Comparison of ENCODE assay signal across 9 mouse cellular contexts in genomic region chr6:28877945-28878666, GRCm38 (mm10). TPM values are rescaled to one million over a fixed set of nuclear protein-coding genes. Genes with fewer than 3 reads are reported as not detected.
DNase-seq lines count a peak whose midpoint lies in the region; ATAC-seq lines count a peak whose summit lies in the region.
"Had no signal": no experiment of that assay in that cellular context is flagged by ENCODE, and none has a peak within 500 bp of the region (broad histone marks: within the 10 kb centered on the region; RNA-seq: fewer than 3 reads in every experiment).

No protein-coding gene starts in this region.

- intact Hi-C loops in left cerebral cortex, postnatal 10 days (cut with DNase I), result no loop called here

- no peaks in the 10 kb centered on the region for H3K27me3 ChIP-seq in hindbrain, embryonic 11.5 days (ENCODE audit: control insufficient read depth, insufficient read depth, low read length)
- no peaks in the 10 kb centered on the region for H3K27me3 ChIP-seq in neural tube, embryonic 15.5 days (replicated peaks)
- H3K27me3 ChIP-seq: limb, embryonic 12.5 days had no signal

- WGBS in hindbrain, embryonic 11.5 days, result 21% methylated on average over 7 of the region's 7 CpGs
- 20% methylated on average over 7 of the region's 7 CpGs for WGBS in neural tube, embryonic 15.5 days

- no peak overlapping the region for H3K27ac ChIP-seq in hindbrain, embryonic 11.5 days (ENCODE audit: low read depth, low read length)
- peak overlapping the region; percentile 23; the same call in 1 of the 2 replicates for H3K27ac ChIP-seq in neural tube, embryonic 15.5 days (replicated peaks)
- H3K27ac ChIP-seq: limb, embryonic 12.5 days had no signal

- DNase-seq in left cerebral cortex, postnatal 10 days (ENCODE audit: extremely low spot score in 1 of 2, low spot score in 2 of 2), result peak; percentile 36 to 52
- DNase-seq in left cerebral cortex, adult 11 months (ENCODE audit: low spot score), result no peak
- DNase-seq in ZHBTc4 (ENCODE audit: low read depth, low spot score), result peak; percentile 67
- DNase-seq in hindbrain, embryonic 11.5 days (ENCODE audit: low spot score), result peak; percentile 64
- no peak for DNase-seq in gastrocnemius, postnatal 10 days
- DNase-seq in kidney, postnatal 4 days, result no peak
- no peak for DNase-seq in adrenal gland, postnatal 14 days

- H3K4me3 ChIP-seq in hindbrain, embryonic 11.5 days (ENCODE audit: low read depth, low read length), result no peak overlapping the region
- no peak overlapping the region for H3K4me3 ChIP-seq in neural tube, embryonic 15.5 days (replicated peaks)
- H3K4me3 ChIP-seq: limb, embryonic 12.5 days had no signal

- peaks cover 12% of the 10 kb centered on the region for H3K4me1 ChIP-seq in hindbrain, embryonic 11.5 days (replicated peaks; ENCODE audit: control insufficient read depth, insufficient read depth, low read length)
- peaks cover 52% of the 10 kb centered on the region for H3K4me1 ChIP-seq in neural tube, embryonic 15.5 days

- H3K4me2 ChIP-seq in hindbrain, embryonic 11.5 days (replicated peaks; ENCODE audit: low read depth, low read length), result no peak overlapping the region
- H3K4me2 ChIP-seq in neural tube, embryonic 15.5 days, result no peak overlapping the region
- H3K4me2 ChIP-seq: limb, embryonic 12.5 days had no signal

- H3K9me3 ChIP-seq in hindbrain, embryonic 11.5 days (ENCODE audit: control insufficient read depth, low read length), result no peaks in the 10 kb centered on the region
- no peaks in the 10 kb centered on the region for H3K9me3 ChIP-seq in neural tube, embryonic 15.5 days (replicated peaks)
- H3K9me3 ChIP-seq: limb, embryonic 12.5 days had no signal

- ATAC-seq in hindbrain, embryonic 11.5 days (ENCODE audit: low FRiP score), result peak; percentile 89
- ATAC-seq in neural tube, embryonic 15.5 days (ENCODE audit: low FRiP score), result no peak

- H3K36me3 ChIP-seq in hindbrain, embryonic 11.5 days (ENCODE audit: control insufficient read depth, insufficient read depth, low read length), result no peaks in the 10 kb centered on the region
- no peaks in the 10 kb centered on the region for H3K36me3 ChIP-seq in neural tube, embryonic 15.5 days

- no peak overlapping the region for H3K9ac ChIP-seq in hindbrain, embryonic 11.5 days (ENCODE audit: low read depth, low read length)
- H3K9ac ChIP-seq in neural tube, embryonic 15.5 days (replicated peaks), result 0 out of 2 replicates have a peak overlapping the region, but pooled peaks have one; percentile 20
- H3K9ac ChIP-seq: limb, embryonic 12.5 days had no signal

RNA-seq across cellular contexts. Expression of gene Lrrc4, which starts 46.6 kb away (rescaled TPM):
- 10 to 100 TPM; 73.3 to 73.8 TPM for total RNA-seq in left cerebral cortex, postnatal 10 days (2021)
- 4.5 and 4.7 TPM in 2 replicates for polyA plus RNA-seq in hindbrain, embryonic 11.5 days (2014; fragmentation: Nextera tagmentation; extraction: Ambion mirVana)
- 7.2 and 8.5 TPM in 2 replicates for polyA plus RNA-seq in neural tube, embryonic 15.5 days (2015; fragmentation: Nextera tagmentation; extraction: Ambion mirVana)
- total RNA-seq in gastrocnemius, postnatal 10 days (2021), result 1 to 10 TPM; 1.0 to 1.1 TPM
- 6.0 and 6.7 TPM in 2 replicates for total RNA-seq in adrenal gland, postnatal 14 days (2021)

Comparison
In these comparisons a context has a peak if more than half of its experiments do, and no peak if none do; other contexts are left out.
1. DNase-seq: peak in left cerebral cortex, postnatal 10 days (2 of 2), ZHBTc4 (single experiment) and hindbrain, embryonic 11.5 days (single experiment); none in left cerebral cortex, adult 11 months (single experiment), gastrocnemius, postnatal 10 days (single experiment), kidney, postnatal 4 days (0 of 2) and adrenal gland, postnatal 14 days (single experiment).